Mouse (Mus musculus) cerebellum, adult 9-10 months (tissue): ENCODE results near the gene Fbxl2.

Experiments used
- DNase-seq: peaks from one replicate; pipeline ENCODE4 v3.0.0; 2022

The Fbxl2 gene

GRCm38 (mm10) chr9:114016402-114016801 lies 29.6 kb downstream of the Fbxl2 start:
- no peak for DNase-seq

DNA sequence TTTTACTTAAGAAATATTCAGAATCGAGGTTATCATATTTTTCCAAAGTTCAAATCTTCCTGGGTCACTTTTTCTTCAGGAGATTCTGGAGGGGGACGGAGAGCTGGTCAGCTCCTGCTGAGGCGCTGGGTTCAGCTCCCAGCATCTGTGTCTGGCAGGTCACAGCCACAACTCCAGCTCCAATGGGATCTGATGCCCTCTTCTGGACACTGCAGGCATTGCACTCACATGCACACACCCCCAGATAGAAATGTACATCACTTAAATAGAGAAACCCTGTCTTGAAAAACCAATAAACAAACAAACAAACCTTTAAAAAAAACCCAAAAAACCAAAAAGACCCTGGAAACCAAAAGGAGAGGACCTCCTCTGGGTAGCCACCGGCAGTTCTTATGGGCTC lies 30.3 kb downstream of the Fbxl2 start:
- no peak for DNase-seq

- DNase-seq: no peak
Observed at GRCm38 (mm10) chr9:114014034-114014433, 32.0 kb downstream of the Fbxl2 start.

DNA sequence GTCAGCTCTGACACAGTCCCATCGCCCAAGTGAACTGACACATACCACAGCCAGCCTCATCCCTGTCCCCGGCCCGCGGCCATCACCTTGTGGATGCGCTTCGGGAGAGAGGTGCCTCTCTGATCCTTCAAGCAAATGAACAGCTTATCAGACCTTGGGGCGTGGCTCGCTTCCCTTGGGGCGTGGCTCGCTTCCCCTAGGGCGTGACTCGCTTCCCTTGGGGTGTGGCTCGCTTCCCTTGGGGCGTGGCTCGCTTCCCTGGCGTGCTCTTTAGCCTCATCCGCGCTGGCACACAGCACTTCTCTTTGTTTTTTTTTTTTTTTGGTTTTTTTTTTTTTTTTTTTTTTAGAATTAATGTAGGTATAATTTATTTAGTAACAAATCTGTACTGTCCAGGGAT lies 34.8 kb downstream of the Fbxl2 start:
- no peak for DNase-seq

DNA sequence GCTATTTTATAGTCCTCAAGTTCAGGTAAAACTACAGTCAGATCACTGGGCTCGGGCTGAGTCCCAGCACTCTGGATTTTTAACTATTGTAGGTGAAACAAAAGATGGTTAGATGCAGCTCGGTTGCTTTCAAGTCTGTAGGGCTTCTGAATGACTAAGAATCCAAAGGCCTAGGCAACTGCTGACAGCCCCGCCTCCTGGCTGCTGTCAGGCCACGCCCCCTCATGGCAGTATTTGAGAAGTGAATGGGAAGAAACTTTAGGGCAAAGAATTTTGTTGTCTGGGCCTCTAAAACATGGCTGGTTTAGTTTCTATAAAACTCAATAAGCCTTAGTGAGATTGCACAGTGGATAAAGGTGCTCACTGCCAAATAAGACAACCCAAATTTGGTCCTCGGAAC lies 36.5 kb downstream of the Fbxl2 start:
- DNase-seq: no peak

- DNase-seq: no peak
Observed at GRCm38 (mm10) chr9:114007850-114008350, 38.1 kb downstream of the Fbxl2 start.

DNA sequence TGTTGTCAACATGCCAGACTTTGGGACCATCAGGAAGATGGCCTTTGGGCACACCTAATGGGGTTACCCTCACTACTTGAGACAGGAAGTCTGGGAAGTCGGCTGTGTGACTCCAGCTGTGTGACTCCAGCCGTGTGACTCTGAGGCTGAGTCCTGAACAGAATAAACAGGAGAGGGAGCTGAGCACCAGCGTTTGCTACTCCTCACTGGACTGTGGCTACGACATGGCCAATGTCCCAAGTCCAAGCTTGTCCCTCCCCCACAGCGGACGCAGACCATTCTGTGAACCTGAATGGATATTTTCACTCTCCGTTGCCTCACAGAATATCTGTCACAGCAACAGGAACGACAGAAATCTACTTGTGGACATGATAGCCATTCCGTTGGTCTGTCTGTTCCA lies 39.2 kb downstream of the Fbxl2 start:
- no peak for DNase-seq

- DNase-seq: no peak
Observed at GRCm38 (mm10) chr9:113998311-113998710, 47.7 kb downstream of the Fbxl2 start.

DNA sequence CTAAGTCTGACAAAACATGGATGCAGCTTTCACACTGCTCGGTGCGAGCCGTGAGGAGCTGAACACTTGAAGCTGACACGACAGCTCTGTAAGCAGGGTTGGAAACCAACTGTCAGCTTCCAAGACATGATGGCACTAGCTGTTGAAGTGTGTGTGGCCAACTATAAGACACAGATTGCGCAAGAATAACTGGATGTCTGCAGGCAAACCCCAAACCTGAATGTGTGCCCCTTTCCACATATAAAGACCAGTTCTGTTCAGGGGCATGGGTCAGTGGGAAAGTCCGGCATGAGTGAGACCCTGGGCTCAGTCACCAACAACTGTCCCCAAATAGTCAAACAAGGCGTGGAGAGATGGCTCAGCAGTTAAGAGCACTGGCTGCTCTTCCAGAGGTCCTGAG lies 53.2 kb downstream of the Fbxl2 start:
- no peak for DNase-seq

DNA sequence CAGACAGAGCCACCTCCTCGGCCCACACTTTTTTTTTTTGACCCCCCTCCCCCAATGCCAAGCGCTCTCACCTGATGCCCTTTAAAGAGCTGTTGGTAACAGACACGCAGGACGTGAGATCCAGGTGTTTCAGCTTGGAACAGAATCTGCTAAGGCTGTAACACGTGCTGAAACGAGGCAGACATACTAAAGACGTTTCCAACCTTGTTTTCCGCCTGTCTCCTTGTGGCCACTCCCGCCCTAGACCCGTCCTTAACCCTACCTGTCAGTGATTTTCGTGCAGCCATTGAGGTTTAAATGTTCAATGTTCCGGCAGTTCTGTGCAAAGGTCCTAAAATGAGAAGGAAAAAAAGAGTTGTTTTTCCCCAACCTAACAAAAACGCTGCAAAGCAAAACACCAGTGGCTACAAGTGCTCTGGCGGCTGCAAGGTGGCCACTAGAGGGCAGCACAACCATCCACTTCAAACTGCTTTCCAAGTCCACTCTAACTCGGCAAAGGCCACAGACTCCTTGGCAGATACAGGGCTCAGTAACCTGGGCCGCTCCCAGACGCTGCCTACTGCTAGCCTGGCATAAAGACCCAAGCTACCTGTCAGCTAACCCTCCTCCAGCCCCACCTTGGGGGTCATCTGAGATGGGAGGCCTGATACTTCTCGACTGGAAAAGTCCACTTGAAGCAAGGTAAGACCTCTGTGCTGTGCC lies 55.3 kb downstream of the Fbxl2 start:
- DNase-seq: peak; percentile 80

DNA sequence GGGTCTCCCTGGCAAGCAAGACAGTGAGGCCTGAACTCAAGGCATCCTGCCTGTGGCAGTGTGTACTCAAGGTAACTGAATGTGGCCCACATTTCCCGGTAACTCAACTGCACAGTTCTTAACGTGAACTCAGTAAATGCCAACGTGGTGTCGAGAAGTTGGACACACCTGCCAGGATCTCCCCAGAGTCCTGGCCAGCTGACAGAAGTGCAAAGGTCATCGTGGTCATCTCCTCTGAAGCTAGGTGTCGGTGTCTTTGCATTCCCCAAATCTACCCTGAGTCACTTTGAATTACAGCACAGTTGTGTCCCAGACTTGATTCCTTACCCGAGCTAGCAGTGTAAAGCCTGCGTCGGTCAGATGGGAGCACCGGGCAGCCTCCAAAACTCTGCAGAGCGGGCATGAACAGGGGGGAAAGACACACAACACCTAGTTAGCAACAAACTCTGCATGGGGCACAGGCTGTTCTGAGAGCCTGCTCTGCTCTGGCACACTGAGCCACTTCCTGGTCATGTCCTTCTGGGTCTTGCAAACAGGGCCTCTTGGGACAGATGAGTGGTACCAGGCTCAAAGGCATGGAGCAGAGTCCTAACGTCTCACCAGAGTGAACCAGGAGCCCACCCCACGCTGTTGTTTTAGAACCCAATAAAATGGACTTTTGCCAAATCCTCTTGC lies 60.9 kb downstream of the Fbxl2 start:
- DNase-seq: no peak

GRCm38 (mm10) chr9:113982883-113983670 lies 62.9 kb downstream of the Fbxl2 start:
- no peak for DNase-seq

GRCm38 (mm10) chr9:113982451-113982850 lies 63.5 kb downstream of the Fbxl2 start:
- DNase-seq: no peak

DNA sequence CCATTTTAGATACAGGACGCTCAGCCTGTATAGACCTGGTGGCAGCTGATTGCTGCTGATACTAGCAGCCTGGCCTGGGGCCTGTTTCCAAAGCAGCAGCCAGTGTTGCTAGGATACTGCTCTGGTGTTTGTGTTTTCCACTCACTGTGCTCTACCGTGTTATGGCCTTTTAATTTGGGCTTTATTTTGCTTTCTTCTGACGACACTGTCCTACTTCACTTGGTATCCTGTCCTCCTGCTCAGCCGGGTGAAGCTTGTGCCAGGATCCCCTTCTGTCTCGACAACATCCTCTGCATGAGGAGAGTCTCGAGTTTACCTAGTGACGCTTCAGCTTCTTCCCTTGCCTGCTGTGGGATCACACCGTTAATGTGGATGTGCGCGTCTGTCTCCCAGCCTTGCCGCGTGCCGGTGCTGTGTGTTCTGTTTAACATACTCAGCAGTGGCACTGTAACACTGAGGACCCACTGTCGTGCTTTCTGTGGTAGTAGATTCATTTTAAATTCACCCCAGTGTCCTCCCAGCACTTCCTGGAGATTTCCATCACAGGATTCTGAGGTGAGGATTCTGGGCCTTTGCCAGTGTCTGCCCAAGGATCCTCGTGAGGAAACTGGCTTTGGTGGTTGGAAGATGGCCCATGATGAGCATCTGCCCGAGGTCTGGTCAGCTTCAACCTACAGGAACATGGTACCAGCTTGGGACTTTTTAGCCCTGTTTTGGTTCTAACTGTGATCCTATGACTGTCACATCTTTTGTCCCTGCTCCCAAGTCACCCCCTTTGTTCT lies 64.7 kb downstream of the Fbxl2 start:
- DNase-seq: peak; percentile 33

- peak; percentile 39 for DNase-seq
Observed at GRCm38 (mm10) chr9:113979356-113979755, 66.6 kb downstream of the Fbxl2 start.

- DNase-seq: no peak
Observed at GRCm38 (mm10) chr9:113978656-113979055, 67.3 kb downstream of the Fbxl2 start.

DNA sequence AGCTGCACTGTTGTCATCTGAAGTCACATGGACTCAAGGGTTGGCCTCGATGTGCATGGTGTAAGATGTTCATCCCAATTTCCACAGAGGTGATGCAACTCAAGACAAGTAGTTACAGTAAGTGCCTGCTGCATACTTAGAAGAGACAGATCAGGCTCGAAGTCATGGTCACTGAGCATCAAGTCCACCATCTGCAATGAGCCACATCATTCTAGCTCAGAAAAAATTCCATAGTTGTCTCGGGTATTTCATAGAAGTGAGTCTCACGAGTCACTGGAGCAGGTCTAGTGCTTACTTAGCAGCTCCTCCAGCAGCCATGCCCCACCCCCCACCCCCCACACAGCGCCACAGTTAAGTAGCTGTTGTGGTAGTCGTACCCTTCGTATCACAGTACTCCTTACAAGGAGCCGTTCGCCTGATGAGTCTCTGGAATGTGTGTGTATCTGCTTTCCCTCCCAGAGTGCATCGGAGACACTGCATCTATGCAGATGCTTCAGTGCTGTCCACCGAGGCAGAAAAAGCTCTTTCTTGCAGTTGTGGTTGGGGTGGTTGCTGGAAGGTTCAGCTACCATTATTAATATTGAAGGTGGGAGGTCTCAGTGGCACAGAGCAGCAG lies 68.7 kb downstream of the Fbxl2 start:
- DNase-seq: no peak

DNA sequence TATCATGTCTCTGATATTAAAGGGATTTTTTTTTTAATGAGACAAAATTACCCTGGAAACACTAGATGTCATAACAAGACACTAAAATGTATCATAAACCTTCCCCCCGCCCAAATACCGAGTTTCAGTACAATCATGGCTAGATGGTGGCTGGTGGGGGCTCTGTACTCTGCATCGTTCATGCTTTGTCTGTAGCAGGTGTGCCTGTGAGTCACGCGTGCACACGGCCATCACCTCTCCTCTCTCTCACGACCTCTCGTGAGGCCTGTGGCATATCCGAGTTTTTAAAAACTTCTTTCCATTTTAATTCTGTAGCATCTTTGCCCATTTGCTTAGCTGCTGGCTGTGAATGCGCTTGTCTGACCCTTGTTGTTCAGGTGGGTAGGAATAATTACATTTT lies 69.7 kb downstream of the Fbxl2 start:
- no peak for DNase-seq

DNA sequence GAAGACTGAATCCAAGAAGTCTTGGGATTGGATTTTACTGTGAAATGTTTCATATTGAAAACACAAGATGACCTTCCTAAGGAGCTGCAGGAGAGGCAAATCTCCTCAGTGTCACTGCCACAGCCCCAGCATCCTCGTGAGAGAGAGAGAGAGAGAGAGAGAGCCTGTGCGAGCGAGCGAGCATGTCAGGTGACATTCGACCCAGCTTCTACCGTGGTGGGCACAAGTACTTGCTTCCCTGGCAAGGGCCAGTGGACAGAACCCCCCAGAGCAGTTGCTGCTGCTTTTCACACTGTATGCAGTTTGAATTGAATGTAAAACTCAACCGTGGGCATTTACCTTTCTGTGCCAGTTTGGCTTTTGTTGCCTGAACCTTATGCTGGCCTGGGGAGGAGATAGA lies 70.5 kb downstream of the Fbxl2 start:
- DNase-seq: no peak

DNA sequence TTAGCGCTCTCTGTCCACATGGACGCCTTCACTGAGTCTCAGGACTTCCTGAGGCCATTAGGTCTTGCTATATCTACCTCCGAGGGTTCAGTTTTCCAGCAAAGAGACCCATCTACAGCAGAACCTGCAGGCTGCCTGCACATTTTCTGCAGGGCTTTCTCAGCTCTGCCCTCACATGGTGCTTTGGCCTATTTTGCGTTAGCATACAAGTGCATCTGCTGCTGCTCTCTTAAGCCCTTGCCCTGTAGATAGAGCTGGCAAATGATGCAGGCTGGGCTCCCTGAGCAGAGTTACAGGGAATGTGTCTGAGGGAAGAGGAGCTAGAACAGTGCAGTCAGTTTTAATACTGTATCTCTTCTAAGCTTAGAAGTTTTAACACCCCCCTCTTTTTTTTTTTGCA lies 71.0 kb downstream of the Fbxl2 start:
- DNase-seq: no peak

DNA sequence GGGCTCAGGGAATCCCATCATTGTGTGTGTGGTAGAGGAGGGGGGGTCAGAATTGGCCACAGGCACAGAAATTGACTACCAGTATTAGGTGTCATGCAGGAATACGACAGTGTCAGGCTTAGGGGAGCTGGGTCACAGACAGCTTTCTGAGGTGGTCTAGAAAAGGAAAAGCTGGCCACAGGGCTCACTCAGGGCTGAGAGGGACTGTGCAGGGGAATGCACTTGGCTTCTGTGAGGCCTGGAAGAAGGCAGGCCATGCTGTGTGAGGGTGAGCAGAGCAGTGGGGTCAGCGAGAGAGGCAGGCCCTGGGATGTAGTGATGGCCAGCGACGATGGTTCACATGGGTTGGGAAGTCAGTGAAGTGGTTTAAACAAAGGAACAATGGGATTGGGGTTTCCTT lies 72.1 kb downstream of the Fbxl2 start:
- no peak for DNase-seq

- no peak for DNase-seq
Observed at GRCm38 (mm10) chr9:113971615-113972014, 74.4 kb downstream of the Fbxl2 start.

DNA sequence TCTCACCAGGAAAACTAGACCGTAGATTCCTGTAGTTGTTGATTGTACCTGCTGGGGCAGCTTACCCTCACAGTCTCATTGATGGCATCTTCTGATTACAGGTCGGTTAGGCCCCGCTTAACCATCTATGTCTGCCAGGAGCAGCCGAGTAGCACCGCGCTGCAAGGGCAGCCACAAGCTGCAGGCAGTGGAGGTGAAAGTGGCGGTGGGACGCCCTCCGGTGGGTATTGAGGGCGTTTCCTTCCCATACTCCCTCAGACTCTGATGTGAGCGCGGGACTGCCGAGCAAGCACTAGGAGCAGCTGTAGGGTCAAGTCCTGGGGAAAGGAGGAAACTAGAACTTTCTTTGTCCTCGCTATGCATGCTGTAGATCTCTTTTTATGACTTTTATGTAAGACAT lies 76.0 kb downstream of the Fbxl2 start:
- DNase-seq: no peak
